Comparison of ENCODE assay signal across 32 mouse cellular contexts in the genomic region with DNA sequence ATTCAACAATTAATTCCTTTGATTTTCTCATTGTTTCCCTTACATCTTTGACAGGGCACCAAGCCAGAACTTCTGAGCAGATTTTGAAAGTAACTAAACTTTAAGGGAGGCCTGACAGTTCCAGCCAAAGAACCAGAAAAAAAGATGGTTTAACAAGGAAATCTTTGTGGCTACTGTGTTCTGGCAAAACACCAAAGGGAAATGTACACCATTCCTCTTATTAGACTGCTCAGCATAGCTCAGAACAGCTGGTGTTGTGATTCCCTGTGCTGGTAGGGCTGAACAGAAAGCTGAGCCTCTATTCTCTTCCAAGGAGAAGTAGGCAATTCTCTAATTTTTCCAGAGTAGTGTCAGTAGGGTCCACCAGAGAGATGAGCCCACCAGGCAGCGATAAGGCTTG.
A peak's percentile ranks its signal among the peaks of the same experiment; 100 is the strongest.
DNase-seq lines count a peak whose midpoint lies in the region; ATAC-seq lines count a peak whose summit lies in the region.
"Had no signal": no experiment of that assay in that cellular context is flagged by ENCODE, and none has a peak within 500 bp of the region (broad histone marks: within the 10 kb centered on the region; RNA-seq: fewer than 3 reads in every experiment).

No protein-coding gene starts in this region.

- no peak overlapping the region for H3K27ac ChIP-seq in forebrain, embryonic 15.5 days (replicated peaks)
- H3K27ac ChIP-seq in forebrain, embryonic 10.5 days, result no peak overlapping the region
- no peak overlapping the region for H3K27ac ChIP-seq in lung, embryonic 15.5 days
- H3K27ac ChIP-seq: heart, embryonic 15.5 days; hindbrain, embryonic 15.5 days; intestine, embryonic 15.5 days; liver, embryonic 15.5 days; neural tube, embryonic 13.5 days had no signal

- no peaks in the 10 kb centered on the region for H3K27me3 ChIP-seq in forebrain, embryonic 15.5 days
- H3K27me3 ChIP-seq in forebrain, embryonic 10.5 days (ENCODE audit: poor library complexity, severe bottlenecking), result no peaks in the 10 kb centered on the region
- H3K27me3 ChIP-seq in lung, embryonic 15.5 days, result no peaks in the 10 kb centered on the region
- H3K27me3 ChIP-seq: CH12.LX; heart, embryonic 15.5 days; hindbrain, embryonic 15.5 days; intestine, embryonic 15.5 days; liver, embryonic 15.5 days; megakaryocyte, embryonic 14.5 days; neural tube, embryonic 13.5 days had no signal

- H3K9me3 ChIP-seq in forebrain, embryonic 15.5 days, result no peaks in the 10 kb centered on the region
- H3K9me3 ChIP-seq in forebrain, embryonic 10.5 days, result no peaks in the 10 kb centered on the region
- H3K9me3 ChIP-seq in lung, embryonic 15.5 days, result no peaks in the 10 kb centered on the region
- H3K9me3 ChIP-seq: G1E; heart, embryonic 15.5 days; hindbrain, embryonic 15.5 days; intestine, embryonic 15.5 days; liver, embryonic 15.5 days; neural tube, embryonic 13.5 days had no signal

- no peak overlapping the region for H3K4me2 ChIP-seq in forebrain, embryonic 15.5 days (replicated peaks)
- H3K4me2 ChIP-seq in lung, embryonic 15.5 days, result no peak overlapping the region
- H3K4me2 ChIP-seq: heart, embryonic 15.5 days; hindbrain, embryonic 15.5 days; intestine, embryonic 15.5 days; liver, embryonic 15.5 days; neural tube, embryonic 13.5 days had no signal

- H3K4me1 ChIP-seq in forebrain, embryonic 15.5 days, result no peaks in the 10 kb centered on the region
- H3K4me1 ChIP-seq in forebrain, embryonic 10.5 days, result no peaks in the 10 kb centered on the region
- no peaks in the 10 kb centered on the region for H3K4me1 ChIP-seq in lung, embryonic 15.5 days
- H3K4me1 ChIP-seq: heart, embryonic 15.5 days; hindbrain, embryonic 15.5 days; intestine, embryonic 15.5 days; liver, embryonic 15.5 days; megakaryocyte, embryonic 14.5 days; neural tube, embryonic 13.5 days had no signal

- H3K4me3 ChIP-seq in forebrain, embryonic 15.5 days, result no peak overlapping the region
- H3K4me3 ChIP-seq in forebrain, embryonic 10.5 days, result no peak overlapping the region
- no peak overlapping the region for H3K4me3 ChIP-seq in lung, embryonic 15.5 days
- H3K4me3 ChIP-seq: erythroblast, embryonic 14.5 days; heart, embryonic 15.5 days; hindbrain, embryonic 15.5 days; intestine, embryonic 15.5 days; layer of hippocampus, adult 2 months; liver, embryonic 15.5 days; megakaryocyte, embryonic 14.5 days; neural tube, embryonic 13.5 days had no signal

- 0 out of 2 replicates have a peak, but pooled peaks have one; percentile 48 for ATAC-seq in forebrain, embryonic 15.5 days (replicated peaks)
- peak; percentile 52; the same call in 1 of the 2 replicates for ATAC-seq in lung, embryonic 15.5 days (ENCODE audit: borderline replicate concordance, extremely low read depth, low FRiP score, low TSS enrichment)
- ATAC-seq: activated CD4-positive, CD25-positive, alpha-beta regulatory T cell, adult 4 months; intestine, embryonic 15.5 days had no signal

- no peak overlapping the region for H3K9ac ChIP-seq in forebrain, embryonic 15.5 days (replicated peaks)
- no peak overlapping the region for H3K9ac ChIP-seq in lung, embryonic 15.5 days
- H3K9ac ChIP-seq: heart, embryonic 15.5 days; hindbrain, embryonic 15.5 days; intestine, embryonic 15.5 days; liver, embryonic 15.5 days; neural tube, embryonic 13.5 days had no signal

- no peaks in the 10 kb centered on the region for H3K36me3 ChIP-seq in forebrain, embryonic 15.5 days
- no peaks in the 10 kb centered on the region for H3K36me3 ChIP-seq in forebrain, embryonic 10.5 days (replicated peaks)
- no peaks in the 10 kb centered on the region for H3K36me3 ChIP-seq in lung, embryonic 15.5 days
- H3K36me3 ChIP-seq: G1E; heart, embryonic 15.5 days; hindbrain, embryonic 15.5 days; intestine, embryonic 15.5 days; liver, embryonic 15.5 days; neural tube, embryonic 13.5 days had no signal

- WGBS in forebrain, embryonic 15.5 days, result 76% methylated on average over 1 of the region's 1 CpGs
- WGBS in forebrain, embryonic 10.5 days, result 72% methylated on average over 1 of the region's 1 CpGs
- 82% methylated on average over 1 of the region's 1 CpGs for WGBS in lung, embryonic 15.5 days

- no peak for DNase-seq in forebrain, embryonic 10.5 days (ENCODE audit: extremely low spot score, low spot score)
- DNase-seq in lung, postnatal 10 days, result no peak
- DNase-seq in NIH3T3 (ENCODE audit: low read depth), result peak; percentile 4
- DNase-seq in fibroblast of lung, adult 2 months (ENCODE audit: low read depth), result peak; percentile 51
- DNase-seq in thymus, postnatal 0 days (ENCODE audit: low spot score), result no peak
- no peak for DNase-seq in adrenal gland, postnatal 4 days (ENCODE audit: low spot score in 2 of 2)
- DNase-seq: adrenal gland, postnatal 10 days; B cell, adult 2 months; cerebellum, adult 11 months; cerebellum, adult 9-11 months; gastrocnemius, postnatal 36 days; heart, postnatal 4 days; kidney, adult 8-10 months; kidney, postnatal 25 days; liver; lung, postnatal 36 days; midbrain, embryonic 14.5 days; retina, postnatal 1 day; thymus, postnatal 4 days had no signal

Comparison
In these comparisons a context has a peak if more than half of its experiments do, and no peak if none do; other contexts are left out.
1. DNase-seq: peak in NIH3T3 (single experiment) and fibroblast of lung, adult 2 months (single experiment); none in forebrain, embryonic 10.5 days (single experiment), lung, postnatal 10 days (single experiment), thymus, postnatal 0 days (single experiment) and adrenal gland, postnatal 4 days (0 of 2).